Mouse (Mus musculus) testis, adult 2 months (tissue): ENCODE measurements around the gene Cand2.

Source experiments
- CTCF ChIP-seq: fragments of 200-500 bp; IDR thresholded peaks from 2 replicates; pipeline ENCODE4 v1.5.1; 2012; ENCODE audit warnings: low read depth, mild to moderate bottlenecking, inconsistent platforms, low read length, moderate library complexity; ENCODE audit not compliant: control insufficient read depth, insufficient read depth, insufficient replicate concordance
- POLR2A ChIP-seq: fragments of 200-500 bp; IDR thresholded peaks from 2 replicates; pipeline ENCODE4 v1.6.1; 2012; ENCODE audit warnings: low read depth, mild to moderate bottlenecking, inconsistent platforms, low read length, moderate library complexity; ENCODE audit not compliant: control insufficient read depth

- TF ChIP-seq CTCF (no peak), POLR2A (no peak)
These were observed 47.1 kb downstream of the Cand2 start for GRCm38 (mm10) chr6:115821216-115821993.
